Mouse (Mus musculus): ENCODE results near the gene Pfn3.

GRCm38 (mm10) chr13:55403266-55403665, 11.8 kb downstream of the Pfn3 start:
- TF ChIP-seq CTCF (IDR thresholded peaks at IDR 0.05; ENCODE audit: low read depth, low read length) = no peak
- TF ChIP-seq POLR2A (IDR thresholded peaks at IDR 0.05; ENCODE audit: borderline replicate concordance, low read depth, low read length) = no peak

Data from bone marrow macrophage, adult 2 months (primary cell).